Mouse (Mus musculus): Measurements from ENCODE around the gene Ldhc. TPM values are rescaled to one million over a fixed set of nuclear protein-coding genes. Genes with fewer than 3 reads are reported as not detected.

The Ldhc gene
- total RNA-seq (2023), result not detected

DNA sequence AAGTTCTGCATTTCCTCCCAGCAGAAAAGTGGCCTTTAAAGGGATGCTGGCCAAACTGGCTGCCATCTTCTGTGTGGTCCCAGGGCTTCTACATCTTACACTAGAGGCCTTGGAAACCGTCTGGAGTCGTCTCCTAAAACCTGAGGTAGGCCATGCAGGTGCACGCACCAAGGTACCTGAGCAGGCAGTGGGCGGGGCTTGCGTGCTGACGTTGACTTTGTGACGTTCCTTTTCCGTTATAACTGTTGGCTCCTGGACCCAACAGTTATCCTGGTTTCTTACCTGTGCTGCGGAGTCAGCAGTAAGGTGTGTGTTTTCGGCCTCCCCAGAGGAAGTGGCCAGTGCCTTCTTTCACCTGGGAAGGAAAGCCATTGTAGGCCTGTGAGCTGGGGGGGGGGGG is at the start of gene Ldhc:
TSS of gene Ldhc (plus strand) at position 208 of the 400 bp plus-strand sequence.

GRCm38 (mm10) chr7:46840787-46841525 is 20.0 kb upstream of the Ldhc start, which contains the start of gene Ldha:
Gene Ldha, plus strand, starts transcription at chr7:46841475.

GRCm38 (mm10) chr7:46919551-46920176 is 58.7 kb downstream of the Ldhc start, which contains the start of gene Tsg101:
Gene Tsg101, minus strand, starts transcription at chr7:46919969.

Other genes with a start within 250 kb of the Ldhc start
- 10 to 100 TPM; 18.9 to 19.4 TPM for gene Sergef, start 221.4 kb upstream of the Ldhc start, total RNA-seq (2023)
- not detected for gene Tph1, start 188.7 kb upstream of the Ldhc start, total RNA-seq (2023)
- gene Saal1, start 150.5 kb upstream of the Ldhc start, total RNA-seq (2023), result 10 to 100 TPM; 14.9 to 16.7 TPM
- gene Saa3, start 145.5 kb upstream of the Ldhc start, total RNA-seq (2023), result under 1 TPM in 1 of 2 experiments, not detected in 1; 0.27 TPM
- gene Saa4, start 128.6 kb upstream of the Ldhc start, total RNA-seq (2023), result not detected
- not detected for gene Saa1, start 118.2 kb upstream of the Ldhc start, total RNA-seq (2023)
- not detected for gene Saa2, start 109.4 kb upstream of the Ldhc start, total RNA-seq (2023)
- gene Hps5, start 65.1 kb upstream of the Ldhc start, total RNA-seq (2023), result 10 to 100 TPM; 38.6 to 42.2 TPM
- gene Gtf2h1, start 65.1 kb upstream of the Ldhc start, total RNA-seq (2023), result 10 to 100 TPM; 43.4 to 59.7 TPM
- 100 to 1,000 TPM; 287 to 303 TPM for gene Ldha, start 19.7 kb upstream of the Ldhc start, total RNA-seq (2023)
- gene Tsg101, start 58.8 kb downstream of the Ldhc start, total RNA-seq (2023), result 10 to 100 TPM; 55.8 to 56.7 TPM
- 1 to 10 TPM; 6.0 to 8.2 TPM for gene Uevld, start 97.3 kb downstream of the Ldhc start, total RNA-seq (2023)
- not detected for gene Gm9999, start 122.4 kb downstream of the Ldhc start, total RNA-seq (2023)
- gene Spty2d1, start 147.2 kb downstream of the Ldhc start, total RNA-seq (2023), result 10 to 100 TPM; 68.4 to 77.1 TPM
- 1 to 10 TPM; 3.5 to 4.1 TPM for gene Tmem86a, start 189.4 kb downstream of the Ldhc start, total RNA-seq (2023)

Measured in T-cell, adult 66 days (primary cell).